Mouse (Mus musculus) kidney, adult 2 months (tissue): ENCODE results near the gene St8sia6.

Source experiments
- CTCF ChIP-seq: fragments of 200-500 bp; conservative IDR thresholded peaks from 2 replicates; pipeline ENCODE4 v1.5.1; 2011; ENCODE audit warnings: low read depth, mild to moderate bottlenecking, control low read depth, low read length, moderate library complexity, mixed read lengths; ENCODE audit not compliant: insufficient read depth, insufficient read length
- POLR2A ChIP-seq: fragments of 200-500 bp; IDR thresholded peaks from one replicate; pipeline ENCODE4 v1.6.1; 2011; ENCODE audit warnings: low read depth, low read length, control low read depth

GRCm38 (mm10) chr2:13792256-13793005, 1.4 kb downstream of the St8sia6 start:
- TF ChIP-seq CTCF (no peak), POLR2A (no peak)
